Mouse (Mus musculus): ENCODE measurements around the gene Ap2a2. TPM values are rescaled to one million over a fixed set of nuclear protein-coding genes. Genes with fewer than 3 reads are reported as not detected.

Ap2a2 gene
- polyA plus RNA-seq, 1 experiment, result 58.1 TPM

DNA sequence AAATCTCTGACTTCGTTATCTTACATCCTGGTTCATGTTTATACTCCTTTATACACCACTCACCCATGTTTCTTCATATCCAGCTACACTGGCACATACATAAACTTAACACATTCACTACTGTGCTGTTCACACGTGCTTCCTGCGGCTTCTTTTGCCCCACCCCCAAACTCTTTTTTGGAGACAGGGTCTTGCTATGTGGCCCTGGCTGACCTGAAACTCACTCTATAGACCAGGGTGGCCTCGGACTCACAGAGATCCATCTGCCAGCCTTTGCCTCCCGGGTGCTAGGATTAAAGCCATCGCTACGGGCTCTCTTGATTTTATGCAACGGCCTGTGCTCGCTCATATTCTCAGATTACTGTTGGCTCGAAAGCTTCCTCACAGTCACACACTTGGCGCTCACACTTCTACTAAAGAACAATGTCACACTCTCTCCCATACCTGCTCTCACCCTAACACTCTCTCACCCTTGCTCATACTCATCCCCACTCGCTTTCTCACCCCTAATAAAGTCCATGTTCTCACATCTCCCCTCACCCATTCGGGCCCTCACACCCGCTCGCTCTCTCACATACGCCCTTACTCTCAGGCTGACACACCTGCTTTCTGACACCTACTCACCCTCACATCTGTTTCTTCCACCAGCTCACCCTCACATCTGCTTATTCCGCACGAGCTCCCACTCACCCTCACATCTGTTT, 23.0 kb upstream of the Ap2a2 start:
- DNase-seq, result no peak
- no peak for TF ChIP-seq CTCF (IDR thresholded peaks at IDR 0.05; ENCODE audit: insufficient read depth, low read length)
- TF ChIP-seq POLR2A (IDR thresholded peaks at IDR 0.05; ENCODE audit: borderline replicate concordance, extremely low read depth, low read depth, low read length), result no peak
- WGBS, result 5% methylated on average over 18 of the region's 18 CpGs
- H3K4me1 ChIP-seq (ENCODE audit: control insufficient read depth, insufficient read depth, low read length), result peaks cover 16% of the 10 kb centered on the region
- peak overlapping the region; percentile 96 for H3K4me3 ChIP-seq (replicated peaks; ENCODE audit: extremely low read depth, low read depth, low read length)

GRCm38 (mm10) chr7:141539556-141540311, 22.2 kb upstream of the Ap2a2 start, which contains the start of gene Chid1:
Gene Chid1 (minus strand): TSS chr7:141539857.
- peak within 1 kb of the TSS; percentile 96 for H3K4me3 ChIP-seq (replicated peaks; ENCODE audit: extremely low read depth, low read depth, low read length)
- under 1% methylated on average over 46 of the region's 46 CpGs for WGBS

GRCm38 (mm10) chr7:141540312-141541081, 21.5 kb upstream of the Ap2a2 start:
- H3K4me3 ChIP-seq (replicated peaks; ENCODE audit: extremely low read depth, low read depth, low read length), result peak overlapping the region; percentile 96
- 31% methylated on average over 13 of the region's 13 CpGs for WGBS
- peaks cover 16% of the 10 kb centered on the region for H3K4me1 ChIP-seq (ENCODE audit: control insufficient read depth, insufficient read depth, low read length)
- TF ChIP-seq CTCF (IDR thresholded peaks at IDR 0.05; ENCODE audit: insufficient read depth, low read length) (no peak), POLR2A (IDR thresholded peaks at IDR 0.05; ENCODE audit: borderline replicate concordance, extremely low read depth, low read depth, low read length) (no peak)
- peak; percentile 38 for DNase-seq

More at GRCm38 (mm10) chr7:141539556-141540311, 22.2 kb upstream of the Ap2a2 start, which contains the start of gene Chid1:
- peak; percentile 96 for TF ChIP-seq POLR2A (IDR thresholded peaks at IDR 0.05; ENCODE audit: borderline replicate concordance, extremely low read depth, low read depth, low read length)
- no peak for TF ChIP-seq CTCF (IDR thresholded peaks at IDR 0.05; ENCODE audit: insufficient read depth, low read length)
- DNase-seq, result peak; percentile 99
- H3K4me1 ChIP-seq (ENCODE audit: control insufficient read depth, insufficient read depth, low read length), result peaks cover 16% of the 10 kb centered on the region

- 69% methylated on average over 4 of the region's 4 CpGs for WGBS
- TF ChIP-seq POLR2A (IDR thresholded peaks at IDR 0.05; ENCODE audit: borderline replicate concordance, extremely low read depth, low read depth, low read length) (no peak), CTCF (IDR thresholded peaks at IDR 0.05; ENCODE audit: insufficient read depth, low read length) (no peak)
- no peak for DNase-seq
- Histone ChIP-seq H3K4me3 (replicated peaks; ENCODE audit: extremely low read depth, low read depth, low read length) (no peak overlapping the region), H3K4me1 (ENCODE audit: control insufficient read depth, insufficient read depth, low read length) (peaks cover 16% of the 10 kb centered on the region)
Measured at GRCm38 (mm10) chr7:141541681-141542080, 20.3 kb upstream of the Ap2a2 start.

DNA sequence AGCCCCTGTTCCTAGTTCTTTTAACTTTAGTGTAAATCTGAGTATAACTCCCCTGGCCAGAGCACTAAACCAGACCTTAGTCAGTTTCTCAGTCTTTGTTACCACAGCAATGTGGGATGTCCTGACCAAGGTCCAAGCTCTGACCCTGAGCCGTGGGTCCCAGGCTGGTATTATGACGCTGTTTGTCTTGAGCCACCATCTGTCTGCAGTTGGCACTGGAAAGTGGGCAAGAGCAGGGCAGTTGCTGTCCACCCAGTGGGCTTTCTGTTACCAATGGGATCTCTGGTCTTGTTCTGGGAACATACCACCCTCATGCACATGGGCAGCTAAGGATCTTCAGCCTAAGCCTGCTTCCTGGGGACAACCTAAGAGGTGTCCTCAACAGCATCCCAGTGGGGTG, 19.4 kb upstream of the Ap2a2 start:
- no peak overlapping the region for H3K4me3 ChIP-seq (replicated peaks; ENCODE audit: extremely low read depth, low read depth, low read length)
- H3K4me1 ChIP-seq (ENCODE audit: control insufficient read depth, insufficient read depth, low read length), result peaks cover 16% of the 10 kb centered on the region
- 91% methylated on average over 2 of the region's 2 CpGs for WGBS
- no peak for DNase-seq
- TF ChIP-seq POLR2A (IDR thresholded peaks at IDR 0.05; ENCODE audit: borderline replicate concordance, extremely low read depth, low read depth, low read length) (no peak), CTCF (IDR thresholded peaks at IDR 0.05; ENCODE audit: insufficient read depth, low read length) (no peak)

GRCm38 (mm10) chr7:141544654-141545053, 17.3 kb upstream of the Ap2a2 start:
- TF ChIP-seq POLR2A (IDR thresholded peaks at IDR 0.05; ENCODE audit: borderline replicate concordance, extremely low read depth, low read depth, low read length), result no peak
- no peak for TF ChIP-seq CTCF (IDR thresholded peaks at IDR 0.05; ENCODE audit: insufficient read depth, low read length)
- peaks cover 6% of the 10 kb centered on the region for H3K4me1 ChIP-seq (ENCODE audit: control insufficient read depth, insufficient read depth, low read length)
- no peak overlapping the region for H3K4me3 ChIP-seq (replicated peaks; ENCODE audit: extremely low read depth, low read depth, low read length)
- 48% methylated on average over 4 of the region's 4 CpGs for WGBS
- no peak for DNase-seq

DNA sequence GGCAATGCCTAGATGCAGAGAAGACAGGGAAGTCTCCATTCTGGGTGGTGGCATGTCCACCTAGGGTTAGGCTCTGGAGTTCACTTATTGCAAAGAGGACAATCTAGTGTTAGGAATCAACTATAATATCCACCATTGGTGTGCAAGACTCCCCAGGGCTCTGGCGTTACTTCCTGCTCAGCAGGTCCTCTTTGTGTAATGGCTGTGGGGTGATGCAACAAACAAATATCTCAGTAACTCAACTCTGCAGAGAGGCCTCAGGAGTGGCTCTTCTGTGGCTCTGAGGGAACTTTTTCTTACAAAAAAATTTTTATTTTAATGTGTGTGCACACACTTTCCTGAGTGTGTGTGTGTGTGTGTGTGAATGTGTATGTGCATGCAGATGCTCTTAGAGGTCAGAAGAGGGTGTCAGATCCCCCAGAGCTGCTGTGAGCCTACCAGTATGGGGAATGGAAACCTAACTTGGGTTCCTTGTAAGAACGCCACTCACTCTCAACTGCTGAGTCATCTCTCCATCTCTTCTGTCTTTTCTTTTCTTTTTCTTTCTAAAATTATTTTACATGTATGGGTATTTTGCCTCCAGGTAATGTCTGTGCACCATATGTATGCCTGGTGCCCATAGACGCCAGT, 12.4 kb upstream of the Ap2a2 start:
- DNase-seq, result no peak
- WGBS, result 80% methylated on average over 3 of the region's 3 CpGs
- Histone ChIP-seq H3K4me1 (ENCODE audit: control insufficient read depth, insufficient read depth, low read length) (peaks cover 4% of the 10 kb centered on the region; the same call in 1 of the 2 replicates), H3K4me3 (replicated peaks; ENCODE audit: extremely low read depth, low read depth, low read length) (no peak overlapping the region)
- no peak for TF ChIP-seq POLR2A (IDR thresholded peaks at IDR 0.05; ENCODE audit: borderline replicate concordance, extremely low read depth, low read depth, low read length)
- TF ChIP-seq CTCF (IDR thresholded peaks at IDR 0.05; ENCODE audit: insufficient read depth, low read length), result no peak

DNA sequence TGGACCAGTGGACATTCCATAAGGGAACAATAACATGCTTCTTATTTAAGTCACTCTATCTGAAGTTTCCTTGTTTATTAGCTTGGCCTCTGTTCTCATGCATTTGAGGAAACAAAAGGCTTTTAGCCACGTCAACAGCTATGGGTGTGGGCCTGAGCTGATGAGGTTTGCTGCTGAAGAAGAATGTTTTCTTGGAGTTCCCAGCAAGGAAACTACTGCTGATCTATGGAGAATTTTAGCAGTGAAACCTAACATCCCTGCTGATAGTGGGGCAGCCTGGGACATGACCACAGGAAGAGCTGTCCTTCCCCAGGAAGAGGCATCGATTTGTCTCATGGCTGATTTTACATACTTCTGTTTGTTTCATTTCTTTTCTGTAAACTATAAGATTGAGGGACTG, 11.5 kb upstream of the Ap2a2 start:
- H3K4me3 ChIP-seq (replicated peaks; ENCODE audit: extremely low read depth, low read depth, low read length), result no peak overlapping the region
- peaks cover 4% of the 10 kb centered on the region; the same call in 1 of the 2 replicates for H3K4me1 ChIP-seq (ENCODE audit: control insufficient read depth, insufficient read depth, low read length)
- no peak for DNase-seq
- WGBS, result 45% methylated on average over 2 of the region's 2 CpGs
- no peak for TF ChIP-seq CTCF (IDR thresholded peaks at IDR 0.05; ENCODE audit: insufficient read depth, low read length)
- TF ChIP-seq POLR2A (IDR thresholded peaks at IDR 0.05; ENCODE audit: borderline replicate concordance, extremely low read depth, low read depth, low read length), result no peak
